Mouse (Mus musculus) bone marrow, adult 2 months (tissue): ENCODE results near the gene Amotl1.

Source experiments
- CTCF ChIP-seq: fragments of 200-500 bp; IDR thresholded peaks from 2 replicates; pipeline ENCODE4 v1.5.1; 2011; ENCODE audit warnings: low read length, control low read depth; ENCODE audit not compliant: control insufficient read depth, insufficient read depth
- POLR2A ChIP-seq: fragments of 200-500 bp; IDR thresholded peaks from 2 replicates; pipeline ENCODE4 v1.6.1; 2011; ENCODE audit warnings: low read depth, mild to moderate bottlenecking, control low read depth, low read length, borderline replicate concordance; ENCODE audit not compliant: control insufficient read depth

DNA sequence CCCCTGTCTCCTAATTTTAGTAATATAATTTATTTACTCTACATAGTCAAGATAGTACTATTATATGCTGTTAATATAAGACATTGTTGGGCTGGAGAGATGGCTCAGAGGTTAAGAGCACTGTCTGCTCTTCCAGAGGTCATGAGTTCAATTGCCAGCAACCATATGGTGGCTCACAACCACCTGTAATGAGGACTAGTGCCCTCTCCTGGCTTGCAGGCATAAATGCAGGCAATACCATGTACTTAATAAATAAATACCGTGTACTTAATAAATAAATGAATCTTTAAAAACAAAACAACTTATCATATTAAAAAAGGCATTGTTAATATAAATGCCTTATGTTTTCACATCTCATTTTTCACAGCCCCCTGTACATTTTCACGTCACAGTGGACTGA is 9.2 kb upstream of the Amotl1 start:
- no peak for TF ChIP-seq POLR2A
- TF ChIP-seq CTCF = no peak
